Mouse (Mus musculus) brown adipose tissue, adult 24 weeks (tissue): ENCODE measurements around the gene Svs1. TPM values are rescaled to one million over a fixed set of nuclear protein-coding genes. Genes with fewer than 3 reads are reported as not detected.
"Not testable (repeated sequence)": the region's sequence is repeated elsewhere in the genome, so short reads cannot be mapped to it uniquely, and the experiment has no call there.

ENCODE experiments used
- H3K27ac ChIP-seq: fragments of 200-500 bp; replicated peaks from 2 replicates; pipeline ENCODE4 v1.5.1; 2012; ENCODE audit warnings: low read depth, mild to moderate bottlenecking, low read length
- H3K4me1 ChIP-seq: fragments of 200-500 bp; 2 replicates; pipeline ENCODE4 v1.6.1; 2012; ENCODE audit warnings: low read length, mixed read lengths; ENCODE audit not compliant: control insufficient read depth, insufficient read depth, insufficient read length
- H3K4me3 ChIP-seq: fragments of 200-500 bp; 2 replicates; pipeline ENCODE4 v1.5.1; 2012; ENCODE audit warnings: low read depth, mild to moderate bottlenecking, low read length, moderate library complexity; ENCODE audit not compliant: insufficient read depth
- polyA plus RNA-seq: library from polyadenylated mRNA; stranded (reverse); fragments of >200 nt; gene quantifications from 2 replicates; pipeline ENCODE4 v1.2.4, GENCODE M21; 2012; ENCODE audit not compliant: missing spikeins, insufficient read depth, insufficient read length

Svs1 gene
- polyA plus RNA-seq, result not detected in 2 replicates

DNA sequence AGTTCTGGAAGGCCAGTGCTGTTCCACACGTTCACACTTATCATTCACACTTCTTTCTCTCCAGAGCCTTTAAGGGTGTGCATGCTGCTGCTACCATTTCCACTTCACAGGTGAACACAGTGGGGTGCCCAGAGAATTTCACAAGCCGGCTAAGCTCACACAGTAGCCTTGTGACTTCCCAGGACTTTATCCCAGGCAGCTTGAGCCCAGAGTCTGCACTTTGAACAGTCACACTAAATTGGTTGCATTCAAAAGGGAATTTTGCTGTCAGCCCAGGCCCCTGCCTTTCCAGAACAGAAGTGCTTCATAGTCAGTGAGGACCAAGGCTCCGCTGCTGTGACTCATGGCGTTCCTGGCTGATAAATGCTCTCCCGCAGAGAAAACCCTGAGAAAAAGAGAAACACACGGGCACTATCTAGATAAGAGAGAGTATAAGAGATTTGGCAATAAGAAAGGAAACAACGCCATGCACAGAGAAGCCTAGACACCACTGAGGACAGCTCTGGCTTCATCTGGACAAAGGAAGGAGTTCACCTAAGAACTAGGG, at the start of gene Svs1:
TSS of gene Svs1 (plus strand) at position 418 of the 547 bp plus-strand sequence.
- Histone ChIP-seq H3K27ac (no peak within 1 kb of the TSS), H3K4me3 (no peak within 1 kb of the TSS), H3K4me1 (no peaks in the 10 kb centered on the region)

DNA sequence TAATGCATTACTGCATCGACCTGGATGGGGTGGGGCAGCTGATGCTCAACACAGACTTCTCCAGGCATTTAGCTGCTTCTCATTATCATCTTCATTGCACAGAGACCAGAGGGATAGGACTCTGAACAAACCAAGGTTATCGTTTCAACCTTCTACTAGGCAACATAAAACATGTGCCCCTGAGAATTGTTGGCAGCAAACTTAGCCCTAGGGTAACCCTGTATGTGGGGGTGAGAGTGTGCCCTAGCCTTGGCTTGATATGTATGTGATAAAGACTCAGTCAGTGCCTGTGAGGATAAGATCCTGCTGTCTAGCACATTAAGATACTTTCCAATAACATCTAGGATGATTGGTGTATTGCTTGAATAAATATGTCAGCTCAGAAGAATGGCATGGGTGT, 37.1 kb upstream of the Svs1 start:
- Histone ChIP-seq H3K4me3 (no peak overlapping the region), H3K4me1 (no peaks in the 10 kb centered on the region), H3K27ac (no peak overlapping the region)

DNA sequence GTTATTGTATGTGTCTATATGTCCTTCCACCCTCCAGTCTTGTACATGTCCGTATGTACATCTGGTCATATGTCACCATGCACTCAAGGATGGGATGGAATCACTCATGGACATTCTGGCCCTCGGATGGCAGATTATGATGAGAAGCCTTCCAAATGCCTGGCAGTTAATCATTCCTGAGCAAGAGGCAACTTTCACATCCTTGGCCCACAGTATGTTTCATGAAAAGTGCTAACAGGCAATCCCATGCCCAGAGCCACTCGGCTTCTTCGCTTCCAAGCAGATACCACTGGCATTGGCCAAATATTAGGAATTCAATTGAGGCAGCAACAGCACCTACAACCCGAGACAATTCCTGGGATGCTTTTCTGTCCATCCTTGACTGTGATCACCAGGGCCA, 36.0 kb upstream of the Svs1 start:
- no peak overlapping the region for H3K27ac ChIP-seq
- H3K4me1 ChIP-seq, result no peaks in the 10 kb centered on the region
- H3K4me3 ChIP-seq, result no peak overlapping the region

DNA sequence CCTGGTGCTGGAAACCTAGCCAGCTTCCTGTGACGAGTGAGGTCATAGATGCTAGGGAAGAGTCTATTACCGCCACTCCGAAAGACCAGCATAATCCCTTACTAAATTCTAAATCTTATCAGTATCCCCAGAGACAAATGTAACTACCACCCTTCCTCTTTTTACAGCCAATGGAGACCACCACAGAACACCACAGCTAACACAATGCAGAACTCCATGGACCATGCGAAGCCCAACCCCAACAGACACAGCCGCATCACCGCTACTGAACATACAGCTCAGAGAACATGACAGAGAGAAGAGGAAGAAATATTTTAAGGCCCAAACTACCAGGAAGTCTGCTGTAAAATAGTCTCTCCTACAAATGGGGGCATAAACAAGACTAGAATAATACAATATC, 35.0 kb upstream of the Svs1 start:
- Histone ChIP-seq H3K4me1 (no peaks in the 10 kb centered on the region), H3K4me3 (no peak overlapping the region), H3K27ac (no peak overlapping the region)

DNA sequence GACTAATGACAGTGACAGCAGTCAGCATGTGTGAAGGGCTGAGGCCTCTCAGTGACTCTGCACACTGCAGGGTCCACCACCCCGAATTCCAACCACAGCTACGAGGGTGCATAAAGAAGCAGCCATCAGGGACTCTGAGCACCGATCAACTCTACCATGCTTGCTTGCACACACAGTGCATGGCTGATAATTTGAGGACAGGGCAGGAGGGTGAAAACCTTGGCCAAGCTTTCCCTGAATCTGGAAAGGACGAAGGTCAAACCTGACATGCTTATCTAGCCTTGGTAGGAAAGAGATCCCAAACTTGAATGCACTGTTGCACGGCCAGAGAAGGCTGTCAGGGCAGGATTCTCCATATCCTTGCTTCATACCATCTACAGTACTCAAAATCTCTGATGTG, 33.4 kb upstream of the Svs1 start:
- Histone ChIP-seq H3K27ac (no peak overlapping the region), H3K4me1 (no peaks in the 10 kb centered on the region), H3K4me3 (no peak overlapping the region)

DNA sequence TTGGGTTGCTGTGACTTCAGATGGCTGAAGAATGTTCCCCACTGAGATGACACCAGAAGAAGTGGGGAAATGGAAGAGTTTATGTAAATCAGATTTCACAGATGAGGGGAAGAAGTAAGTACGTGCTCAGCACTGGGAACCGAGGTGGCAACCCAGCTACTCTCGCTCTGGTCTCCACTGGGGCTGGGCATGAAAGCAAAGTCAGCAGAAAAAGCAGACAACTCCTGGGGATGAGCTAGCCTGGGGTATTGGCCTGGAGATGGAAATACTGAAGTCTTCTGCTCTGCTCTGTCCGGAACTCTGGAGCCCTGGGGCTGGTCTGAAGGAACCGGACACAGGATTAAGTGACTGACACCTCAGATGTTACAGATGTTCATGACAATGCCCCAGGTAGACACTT, 32.5 kb upstream of the Svs1 start:
- H3K4me1 ChIP-seq, result no peaks in the 10 kb centered on the region
- no peak overlapping the region for H3K4me3 ChIP-seq
- H3K27ac ChIP-seq, result no peak overlapping the region

DNA sequence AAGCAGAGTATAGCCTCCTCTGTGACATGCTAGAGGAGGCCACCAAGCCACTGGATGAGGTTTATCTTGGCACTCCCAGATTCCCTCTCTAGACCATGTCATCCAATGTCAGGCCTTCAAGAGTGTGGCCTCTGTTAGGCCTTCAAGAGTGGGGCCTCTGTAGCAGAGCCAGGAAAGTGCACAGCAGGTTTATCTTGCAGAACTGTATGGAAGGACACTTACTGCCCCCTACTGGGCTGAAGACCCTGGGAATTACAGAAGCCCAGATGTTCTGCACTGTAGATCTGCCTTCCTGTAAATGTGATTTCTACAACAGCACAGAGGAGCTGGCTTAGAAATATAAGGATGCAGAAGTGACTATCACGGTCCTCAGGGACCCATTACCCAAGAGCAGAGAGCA, 31.7 kb upstream of the Svs1 start:
- Histone ChIP-seq H3K4me1 (no peaks in the 10 kb centered on the region), H3K27ac (no peak overlapping the region), H3K4me3 (no peak overlapping the region)

DNA sequence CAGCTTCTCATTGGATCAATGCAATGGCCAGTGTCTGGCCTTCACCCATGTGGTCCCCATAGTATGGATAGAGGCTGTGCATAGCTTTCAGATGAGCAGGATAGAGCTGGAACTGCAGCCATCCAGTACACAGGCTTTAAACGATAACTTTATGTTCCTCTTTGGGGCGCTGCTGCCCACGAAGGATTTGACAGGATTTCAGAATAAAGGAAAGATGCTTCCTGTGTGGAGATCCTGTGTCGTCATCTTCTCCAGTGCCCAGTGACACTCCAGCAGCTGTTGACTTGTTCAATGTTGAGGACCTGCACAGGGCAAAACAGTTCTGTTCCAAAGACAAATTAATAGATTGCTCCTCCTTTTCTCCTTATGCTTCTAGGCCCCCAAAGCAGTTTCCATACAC, 29.9 kb upstream of the Svs1 start:
- Histone ChIP-seq H3K4me3 (no peak overlapping the region), H3K4me1 (no peaks in the 10 kb centered on the region), H3K27ac (no peak overlapping the region)

DNA sequence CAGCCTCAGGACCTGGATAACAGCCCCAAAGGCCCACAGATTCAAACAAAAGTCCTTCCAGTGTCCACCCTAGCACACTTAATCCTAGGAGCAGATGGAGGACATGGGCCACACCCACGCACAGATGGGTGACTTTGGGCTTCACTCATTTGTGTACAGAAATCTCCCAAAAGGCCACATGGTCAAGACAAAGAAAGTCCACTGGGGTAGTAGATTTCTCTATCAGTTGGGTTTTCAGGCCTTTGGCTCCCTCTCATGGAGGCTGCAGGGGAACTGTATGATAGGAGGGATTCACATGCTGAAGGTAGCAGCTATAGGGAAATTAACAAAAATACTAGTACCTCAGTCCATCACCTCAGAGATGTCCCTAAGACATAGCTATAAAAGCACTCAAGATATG, 28.6 kb upstream of the Svs1 start:
- H3K4me3 ChIP-seq, result no peak overlapping the region
- H3K27ac ChIP-seq, result no peak overlapping the region
- no peaks in the 10 kb centered on the region for H3K4me1 ChIP-seq

DNA sequence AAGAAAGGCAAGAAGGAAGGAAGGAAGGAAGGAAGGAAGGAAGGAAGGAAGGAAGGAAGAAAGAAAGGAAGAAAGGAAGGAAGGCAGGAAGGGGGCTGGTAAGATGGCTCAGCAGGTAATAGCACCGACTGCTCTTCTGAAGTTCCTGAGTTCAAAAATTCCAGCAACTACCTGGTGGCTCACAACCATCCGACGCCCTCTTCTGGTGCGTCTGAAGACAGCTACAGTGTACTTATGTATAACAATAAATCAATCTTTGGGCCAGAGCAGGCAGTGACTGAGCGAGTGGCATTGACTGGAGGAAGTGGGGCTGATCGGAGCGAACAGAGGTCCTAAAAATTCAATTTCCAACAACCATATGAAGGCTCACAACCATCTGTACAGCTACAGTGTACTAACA, 27.5 kb upstream of the Svs1 start:
- not testable (repeated sequence) for H3K4me1 ChIP-seq, H3K27ac ChIP-seq, H3K4me3 ChIP-seq

DNA sequence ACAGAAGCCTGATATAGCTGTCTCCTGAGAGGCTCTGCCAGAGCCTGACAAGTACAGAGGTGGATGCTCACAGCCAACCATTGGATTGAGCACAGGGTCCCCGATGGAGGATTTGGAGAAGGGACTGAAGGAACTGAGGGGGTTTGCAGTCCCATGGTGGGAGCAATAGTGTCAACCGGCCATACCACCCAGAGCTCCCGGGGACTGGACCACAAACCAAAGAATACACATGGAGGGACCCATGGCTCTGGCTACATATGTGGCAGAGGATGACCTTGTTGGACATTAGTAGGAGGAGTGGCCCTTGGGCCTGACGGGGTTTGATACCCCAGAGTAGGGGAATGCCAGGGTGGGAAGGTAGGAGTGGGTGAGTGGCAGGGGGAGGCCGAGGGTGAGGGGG, 20.0 kb upstream of the Svs1 start:
- H3K27ac ChIP-seq, H3K4me1 ChIP-seq, H3K4me3 ChIP-seq: not testable (repeated sequence)

DNA sequence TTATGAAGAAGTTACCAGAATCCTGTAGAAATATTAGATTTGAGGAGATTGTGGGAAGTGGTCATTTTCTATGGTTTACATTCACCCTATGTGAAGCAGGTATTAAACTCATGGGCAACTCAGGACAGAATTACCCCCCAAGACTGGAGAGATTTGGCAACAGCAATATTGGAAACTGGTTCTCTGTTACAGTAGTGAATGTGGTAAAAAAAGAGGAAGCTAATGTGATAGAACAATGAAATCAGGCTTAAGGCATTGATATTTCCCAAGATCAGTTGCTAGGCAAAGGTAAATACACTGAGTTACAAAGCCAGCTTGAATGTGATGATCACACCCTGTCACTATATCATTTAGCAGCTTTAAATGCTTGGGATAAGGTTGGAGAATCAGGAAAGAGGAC, 18.8 kb upstream of the Svs1 start:
- Histone ChIP-seq H3K4me3 (no peak overlapping the region), H3K27ac (no peak overlapping the region), H3K4me1 (no peaks in the 10 kb centered on the region)

DNA sequence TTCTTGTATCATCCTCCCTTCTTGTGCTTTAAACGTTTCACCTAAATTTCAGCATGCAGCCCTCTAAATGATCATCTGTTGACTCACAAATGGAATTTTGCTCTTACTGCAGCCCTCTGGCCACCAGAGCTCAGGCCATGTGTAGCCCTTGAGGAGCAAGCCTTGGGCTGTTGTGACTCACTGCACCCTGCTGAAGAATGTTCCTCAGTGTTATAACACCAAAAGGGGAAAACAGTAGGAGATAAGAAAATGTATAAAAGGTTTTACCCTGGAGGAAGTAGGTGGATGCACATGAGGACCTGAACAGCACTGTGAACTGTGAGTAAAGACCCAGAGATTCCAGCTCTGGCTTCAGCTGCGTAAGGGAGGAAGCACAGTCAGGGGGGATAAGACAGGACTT, 12.0 kb upstream of the Svs1 start, which contains the start of gene Doxl2:
TSS of gene Doxl2 (plus strand) at position 301 of the 400 bp plus-strand sequence.
- Histone ChIP-seq H3K4me1 (no peaks in the 10 kb centered on the region), H3K4me3 (no peak within 1 kb of the TSS), H3K27ac (no peak within 1 kb of the TSS)

DNA sequence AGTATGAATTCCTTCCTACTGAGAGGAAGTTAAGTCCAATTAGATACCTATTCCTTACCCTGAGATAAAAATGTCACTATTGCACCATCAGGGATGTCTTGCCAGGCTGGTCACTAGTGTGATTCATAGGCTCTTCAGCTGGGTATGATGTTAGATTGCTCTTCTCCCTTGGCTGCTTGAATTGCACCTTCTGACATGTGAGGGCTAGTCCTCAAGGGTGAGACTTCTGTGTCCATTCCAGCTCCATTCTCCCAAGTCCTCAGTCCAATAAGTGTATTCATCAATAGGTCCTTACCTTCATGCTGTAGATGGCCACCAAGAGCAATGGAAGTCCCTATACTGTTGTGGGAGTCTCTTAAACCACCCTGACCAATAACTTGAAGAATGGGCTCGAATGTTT, 7.0 kb upstream of the Svs1 start:
- H3K4me3 ChIP-seq, result no peak overlapping the region
- no peak overlapping the region for H3K27ac ChIP-seq
- H3K4me1 ChIP-seq, result no peaks in the 10 kb centered on the region

DNA sequence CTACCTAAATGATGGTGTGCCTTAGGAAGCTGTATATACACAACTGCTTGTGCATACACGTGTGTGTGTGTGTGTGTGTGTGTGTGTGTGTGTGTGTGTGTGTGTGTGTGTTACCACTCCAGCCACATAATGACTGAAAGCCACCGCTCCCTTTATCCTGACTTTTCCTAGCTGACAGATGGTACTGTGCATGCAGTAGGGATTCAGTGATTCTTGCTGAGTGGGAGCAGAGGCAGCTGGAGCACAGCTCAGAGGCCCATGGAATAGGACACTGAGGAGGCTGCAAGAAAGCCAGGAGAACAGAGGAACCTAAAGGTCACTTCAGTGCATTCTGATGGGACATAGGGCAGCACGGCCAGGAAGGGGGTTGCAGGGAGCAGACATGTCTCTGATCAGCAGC, 4.4 kb upstream of the Svs1 start:
- no peak overlapping the region for H3K27ac ChIP-seq
- H3K4me3 ChIP-seq, result no peak overlapping the region
- no peaks in the 10 kb centered on the region for H3K4me1 ChIP-seq

DNA sequence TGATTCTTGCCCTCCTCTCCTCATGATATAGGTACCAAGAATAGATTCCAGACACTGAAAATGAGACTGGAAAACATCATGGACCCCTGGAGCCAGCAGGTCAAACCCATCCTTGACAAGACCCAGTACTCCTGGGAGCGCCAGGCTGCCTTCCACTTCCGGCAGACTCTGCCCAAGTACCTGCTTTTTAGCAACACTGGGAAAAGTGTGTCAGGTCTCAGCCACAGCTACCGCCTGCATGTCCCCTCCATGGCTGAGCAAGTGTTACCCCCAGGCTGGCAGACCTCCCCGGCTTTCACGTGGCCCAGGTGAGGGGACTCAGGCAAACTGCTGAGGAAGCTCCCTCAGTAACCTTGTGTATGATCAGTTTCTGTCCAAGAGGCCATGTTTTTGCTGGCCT, 3.3 kb downstream of the Svs1 start:
- Histone ChIP-seq H3K4me3 (no peak overlapping the region), H3K27ac (no peak overlapping the region), H3K4me1 (no peaks in the 10 kb centered on the region)

DNA sequence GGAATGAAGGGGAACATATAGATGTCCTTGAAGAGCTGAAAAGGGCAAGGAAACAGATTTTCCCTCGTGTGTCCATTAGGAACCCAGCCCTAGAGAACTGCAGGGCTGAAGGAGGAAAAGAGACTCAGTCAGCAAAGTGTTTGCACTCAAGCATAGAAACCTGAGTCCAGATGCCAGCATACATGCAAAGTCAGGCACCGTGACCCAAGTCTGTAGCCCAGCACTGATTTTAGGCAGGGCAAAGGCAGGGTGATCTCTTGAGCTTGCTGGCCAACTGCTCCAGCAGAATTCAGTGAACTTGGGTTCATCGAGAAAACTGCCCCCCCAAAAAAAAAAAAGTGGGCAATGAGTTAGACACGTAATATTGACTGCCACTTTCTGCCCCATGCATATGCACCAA, 5.3 kb downstream of the Svs1 start:
- no peak overlapping the region for H3K4me3 ChIP-seq
- H3K27ac ChIP-seq, result no peak overlapping the region
- no peaks in the 10 kb centered on the region for H3K4me1 ChIP-seq
